Mouse (Mus musculus): ENCODE data around the gene Ldb1.

Ldb1 gene

GRCm38 (mm10) chr19:46044271-46044992, 582 bp downstream of the Ldb1 start, which contains the start of gene Pprc1:
Pprc1 (plus strand) TSS chr19:46044886.
- no peak for DNase-seq (ENCODE audit: low spot score in 2 of 2)

- DNase-seq (ENCODE audit: low spot score in 2 of 2), result no peak
Measured at GRCm38 (mm10) chr19:46043380-46043779, 1.6 kb downstream of the Ldb1 start.

DNA sequence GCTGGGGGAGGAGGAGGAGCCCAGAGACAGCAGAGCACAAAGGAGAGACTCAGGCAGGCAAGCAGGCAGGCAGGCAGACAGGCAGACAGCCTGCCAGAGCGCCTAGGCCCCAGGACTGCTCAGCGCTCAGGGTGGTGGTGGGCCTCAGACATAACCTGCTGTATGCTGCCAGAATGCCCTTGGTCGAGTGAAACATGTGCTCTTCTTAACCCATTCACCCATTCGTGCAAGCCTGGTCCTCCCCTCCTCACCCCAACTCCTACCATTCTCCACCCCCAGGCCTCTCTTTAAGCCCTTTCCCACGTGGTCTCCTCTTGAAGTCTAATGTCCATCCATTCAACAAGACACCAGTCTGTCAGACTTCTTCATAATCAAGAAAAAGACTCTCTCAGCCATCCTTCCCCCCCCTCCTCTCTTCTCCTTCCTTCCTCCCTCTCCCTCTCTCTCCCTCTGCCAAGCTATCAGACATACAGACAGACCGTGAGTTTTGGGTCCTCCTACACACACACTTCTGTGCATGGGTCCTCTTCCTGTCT, 2.5 kb downstream of the Ldb1 start:
- peak; percentile 57 to 67 for DNase-seq (ENCODE audit: low spot score in 2 of 2)

- DNase-seq (ENCODE audit: low spot score in 2 of 2), result peak; percentile 60 to 71
Measured at GRCm38 (mm10) chr19:46041933-46042475, 3.0 kb downstream of the Ldb1 start.

DNA sequence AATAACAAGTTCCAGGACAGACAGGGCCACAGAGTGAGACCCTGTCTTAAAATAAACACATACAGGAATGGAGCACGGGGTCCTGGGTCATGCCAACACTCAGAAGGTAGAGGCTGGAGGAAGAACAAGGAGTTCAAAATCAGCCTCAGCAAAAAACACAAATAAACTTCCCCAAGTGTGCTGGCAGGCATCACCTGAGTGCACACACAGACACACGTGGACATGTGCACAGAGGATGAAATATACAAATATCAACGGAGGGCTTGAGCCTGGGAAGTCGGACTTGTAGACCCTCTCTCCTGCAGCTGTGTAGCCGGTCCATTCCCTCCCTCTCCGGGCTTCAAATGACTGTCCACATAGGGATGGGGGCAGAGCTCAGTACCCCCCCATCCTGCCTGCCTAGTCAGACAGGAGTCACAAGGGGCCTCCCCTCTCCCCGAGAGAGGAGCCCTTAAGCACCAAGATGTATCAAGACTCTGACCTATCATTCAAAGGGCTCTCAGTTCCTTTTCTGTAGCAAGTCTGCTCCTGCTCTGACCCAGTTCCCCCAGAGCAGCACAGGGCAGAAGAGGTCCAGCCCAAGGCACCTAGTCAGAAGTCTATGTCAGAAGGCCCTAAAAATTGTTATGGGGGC, 3.6 kb downstream of the Ldb1 start:
- DNase-seq (ENCODE audit: low spot score in 2 of 2), result no peak

DNA sequence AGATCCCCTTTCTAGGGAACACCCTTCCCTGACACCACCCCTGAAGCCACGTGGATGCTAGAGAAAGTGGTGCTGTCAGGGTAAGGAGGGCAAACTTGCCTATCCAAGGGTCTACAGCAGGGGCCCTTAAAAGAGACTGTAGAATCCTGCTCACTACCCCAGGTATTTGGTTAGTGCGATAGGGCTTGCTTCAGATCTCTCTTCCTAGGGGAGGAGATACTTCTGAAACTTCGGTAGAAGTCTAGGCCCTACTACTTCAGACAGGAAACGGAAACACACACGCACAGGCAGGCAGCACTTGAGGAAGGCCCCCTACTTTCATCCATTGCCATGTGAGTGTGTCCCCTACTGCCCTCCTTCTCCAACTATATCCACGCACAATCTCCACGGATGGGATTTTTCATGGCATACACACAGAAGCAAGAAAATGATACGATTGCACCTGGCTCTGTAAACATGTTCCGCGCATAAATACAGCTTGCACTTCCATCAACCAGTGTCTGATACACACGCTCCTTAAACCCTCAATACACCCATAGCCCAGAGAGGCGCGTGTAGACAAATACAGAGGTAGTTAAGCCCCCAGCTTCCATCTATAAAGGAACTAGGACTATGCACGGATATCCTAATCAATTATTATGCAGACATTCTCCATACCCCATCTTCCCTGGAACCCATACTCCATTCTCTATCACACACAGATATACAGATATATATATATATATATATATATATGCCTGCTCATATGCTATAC, 4.7 kb downstream of the Ldb1 start:
- DNase-seq (ENCODE audit: low spot score in 2 of 2), result no peak

- peak; percentile 75 for DNase-seq (ENCODE audit: low spot score in 2 of 2)
Measured at GRCm38 (mm10) chr19:46039478-46039877, 5.5 kb downstream of the Ldb1 start.

DNA sequence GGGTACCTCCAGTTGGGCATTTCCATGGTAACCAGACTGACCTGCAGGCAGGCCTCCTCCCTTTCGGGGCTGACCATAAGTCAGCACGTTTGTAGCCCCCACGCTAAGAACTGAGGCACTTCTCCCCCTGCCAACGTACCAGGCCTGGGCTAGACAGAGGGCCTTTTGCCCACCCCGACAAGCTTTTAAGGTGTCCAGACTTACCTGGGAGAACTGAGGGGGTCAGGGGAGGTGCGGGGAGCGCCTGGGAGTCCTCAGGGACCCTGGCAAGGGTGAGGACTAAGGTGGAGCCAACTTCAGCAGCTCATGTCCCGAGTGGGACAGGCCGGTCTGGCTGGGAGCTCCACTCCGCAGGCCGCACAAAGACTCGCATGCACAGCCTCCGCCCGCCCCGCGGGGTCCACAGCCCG, 6.2 kb downstream of the Ldb1 start:
- DNase-seq (ENCODE audit: low spot score in 2 of 2), result no peak

DNA sequence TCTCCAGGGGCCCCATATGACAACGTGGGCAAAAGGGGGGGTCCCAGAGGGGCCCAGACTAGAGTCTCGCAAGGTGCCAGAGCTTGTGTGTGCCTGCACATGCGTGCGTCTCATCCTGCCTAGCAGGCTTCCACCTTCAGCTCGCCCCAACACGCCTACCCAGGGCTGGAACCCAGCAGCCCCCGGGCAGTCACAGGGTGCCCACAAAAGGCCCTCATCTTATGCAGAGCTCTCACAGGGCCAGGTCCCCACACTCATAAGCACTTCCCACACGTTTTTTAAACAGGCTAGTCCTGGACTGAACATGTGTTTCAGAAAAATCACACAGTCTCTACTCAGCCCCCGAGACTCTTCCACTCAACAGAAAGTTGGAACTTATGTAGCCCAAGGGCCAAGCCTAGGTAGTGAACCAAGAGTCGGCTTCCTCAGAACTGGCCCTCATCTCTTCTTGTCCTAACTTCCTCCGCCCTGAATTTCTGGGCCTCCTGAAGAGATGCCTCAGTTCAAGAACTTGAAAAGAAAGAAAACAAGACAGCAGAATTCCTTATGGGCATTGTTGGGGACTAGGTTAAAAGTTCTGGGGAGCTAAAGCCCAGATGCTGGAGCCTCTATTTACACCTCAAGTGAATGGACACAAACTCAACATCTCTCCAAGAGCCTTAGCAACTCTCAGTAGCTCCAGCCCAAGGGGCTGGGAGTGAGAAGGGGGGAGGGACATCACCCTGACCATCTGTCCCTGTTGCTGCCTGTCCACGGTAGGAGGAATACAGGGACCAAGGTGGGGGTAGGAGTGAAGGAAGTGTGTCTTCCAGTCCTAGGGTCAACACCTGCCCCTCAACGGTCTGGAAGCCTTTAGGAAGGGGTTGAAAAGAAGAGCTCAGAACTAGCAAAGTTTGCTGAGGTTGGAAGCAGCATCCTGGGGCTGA, 6.8 kb downstream of the Ldb1 start:
- DNase-seq (ENCODE audit: low spot score in 2 of 2), result no peak

- DNase-seq (ENCODE audit: low spot score in 2 of 2), result no peak
Measured at GRCm38 (mm10) chr19:46037243-46037924, 7.6 kb downstream of the Ldb1 start.

- DNase-seq (ENCODE audit: low spot score in 2 of 2), result no peak
Measured at GRCm38 (mm10) chr19:46036477-46037242, 8.4 kb downstream of the Ldb1 start.

- DNase-seq (ENCODE audit: low spot score in 2 of 2), result no peak
Measured at GRCm38 (mm10) chr19:46035971-46036370, 9.0 kb downstream of the Ldb1 start.

DNA sequence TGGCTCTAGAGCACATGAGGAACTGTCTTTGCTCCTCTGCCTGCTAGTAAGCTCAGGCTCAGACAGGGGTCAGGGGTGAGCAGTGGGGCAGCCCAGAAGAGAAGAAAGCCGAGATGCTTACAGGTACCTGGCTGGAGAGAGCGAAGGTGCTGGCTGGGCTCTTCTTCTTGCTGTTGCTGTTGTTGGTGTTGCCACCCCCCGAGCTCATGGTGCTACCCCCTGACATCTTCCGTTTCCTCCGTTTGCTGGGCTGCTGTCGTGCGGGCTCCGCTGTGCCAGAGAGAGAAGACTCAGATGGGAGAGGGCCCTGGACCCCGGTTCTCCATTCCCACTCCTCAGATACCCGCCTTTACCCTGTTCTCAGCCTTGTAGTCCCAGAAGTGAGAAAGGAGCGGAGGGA, 11.1 kb downstream of the Ldb1 start:
- DNase-seq (ENCODE audit: low spot score in 2 of 2), result no peak

- DNase-seq (ENCODE audit: low spot score in 2 of 2), result peak in 1 of 2 experiments; percentile 47
Measured at GRCm38 (mm10) chr19:46032731-46033510, 12.1 kb downstream of the Ldb1 start.

- DNase-seq (ENCODE audit: low spot score in 2 of 2), result no peak
Measured at GRCm38 (mm10) chr19:46031689-46032432, 13.2 kb downstream of the Ldb1 start.

DNA sequence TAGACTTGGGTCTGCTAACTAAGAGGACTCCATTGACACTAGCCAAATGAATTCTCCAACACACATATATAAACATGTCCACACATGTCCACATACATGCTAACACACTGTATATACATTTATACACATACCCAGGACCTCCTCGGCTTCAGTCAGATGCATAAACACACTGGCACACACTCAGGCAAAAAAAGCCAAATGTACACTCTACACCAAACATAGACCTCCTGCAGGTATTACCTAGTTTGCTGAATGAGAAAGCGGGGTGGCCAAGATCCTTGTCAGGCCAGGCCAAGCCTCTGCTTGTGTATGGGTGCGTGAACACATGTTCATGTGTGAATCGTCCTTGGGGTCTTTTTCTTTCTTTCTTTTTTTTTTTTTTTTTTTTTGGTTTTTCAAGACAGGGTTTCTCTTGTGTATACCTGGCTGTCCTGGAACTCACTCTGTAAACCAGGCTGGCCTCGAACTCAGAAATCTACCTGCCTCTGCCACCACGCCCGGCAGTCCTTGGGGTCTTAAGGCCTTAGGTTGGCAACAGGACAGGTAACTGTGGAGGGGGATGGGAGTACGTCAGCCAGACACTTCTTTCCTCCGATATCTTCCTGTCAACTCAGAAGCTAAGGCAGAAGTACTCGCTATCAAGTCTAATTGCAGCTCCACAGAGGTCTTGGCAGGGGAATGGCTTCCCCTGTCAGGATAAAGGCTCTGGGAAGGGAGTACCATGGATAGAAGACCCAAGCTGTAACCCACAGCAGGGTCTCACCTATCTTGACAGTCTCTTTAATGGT, 14.6 kb downstream of the Ldb1 start:
- DNase-seq (ENCODE audit: low spot score in 2 of 2), result no peak

DNA sequence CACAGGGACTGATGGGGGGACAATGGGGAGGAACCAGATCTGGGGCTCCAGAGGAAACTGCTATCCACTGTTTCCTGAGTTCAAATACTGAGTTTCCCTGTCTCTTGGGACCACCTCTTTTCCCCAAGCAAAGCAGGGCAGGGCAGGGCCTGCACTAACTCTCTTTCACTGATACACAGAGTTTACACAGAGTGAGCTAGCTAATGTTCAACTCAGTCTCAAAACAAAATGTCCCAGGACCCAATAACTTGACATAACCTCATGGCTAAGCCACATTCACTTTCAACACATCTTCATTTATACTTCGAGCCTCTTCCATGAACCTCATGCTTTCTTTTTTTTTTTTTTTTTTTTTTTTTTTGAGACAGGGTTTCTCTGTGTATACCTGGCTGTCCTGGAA, 15.4 kb downstream of the Ldb1 start:
- DNase-seq (ENCODE audit: low spot score in 2 of 2), result no peak
